Mouse (Mus musculus) heart, embryonic 12.5 days (tissue): Measurements from ENCODE around the gene Pogz. TPM values are rescaled to one million over a fixed set of nuclear protein-coding genes. Genes with fewer than 3 reads are reported as not detected.
"Not testable (repeated sequence)": the region's sequence is repeated elsewhere in the genome, so short reads cannot be mapped to it uniquely, and the experiment has no call there.

Experiments used
- ATAC-seq: fragments of 200-750 bp; cut with Nextera tagmentation; 2 replicates; pipeline ENCODE4 v1.8.0; 2017; ENCODE audit warnings: moderate TSS enrichment, moderate library complexity; ENCODE audit not compliant: insufficient number of reproducible peaks, low FRiP score
- H3K27ac ChIP-seq: fragments of 300-500 bp; sonication (generic); 2 replicates; pipeline ENCODE4 v1.5.1; 2016; ENCODE audit warnings: mild to moderate bottlenecking, moderate library complexity; ENCODE audit not compliant: poor library complexity, severe bottlenecking
- H3K27me3 ChIP-seq: fragments of 300-500 bp; sonication (generic); replicated peaks from 2 replicates; pipeline ENCODE4 v1.6.1; 2016; ENCODE audit warnings: mild to moderate bottlenecking, moderate library complexity
- H3K36me3 ChIP-seq: fragments of 300-500 bp; sonication (generic); 2 replicates; pipeline ENCODE4 v1.6.1; 2016; ENCODE audit warnings: mild to moderate bottlenecking, moderate library complexity
- H3K4me1 ChIP-seq: fragments of 300-500 bp; sonication (generic); replicated peaks from 2 replicates; pipeline ENCODE4 v1.6.1; 2016; ENCODE audit warnings: mild to moderate bottlenecking
- H3K4me2 ChIP-seq: fragments of 300-500 bp; sonication (generic); 2 replicates; pipeline ENCODE4 v1.6.1; 2016; ENCODE audit warnings: mild to moderate bottlenecking, moderate library complexity
- H3K4me3 ChIP-seq: fragments of 300-500 bp; sonication (generic); 2 replicates; pipeline ENCODE4 v1.5.1; 2016; ENCODE audit warnings: mild to moderate bottlenecking
- H3K9ac ChIP-seq: fragments of 300-500 bp; sonication (generic); 2 replicates; pipeline ENCODE4 v1.6.1; 2016; ENCODE audit warnings: mild to moderate bottlenecking, moderate library complexity
- H3K9me3 ChIP-seq: fragments of 300-500 bp; sonication (generic); replicated peaks from 2 replicates; pipeline ENCODE4 v1.6.1; 2016; ENCODE audit warnings: mild to moderate bottlenecking, moderate library complexity
- WGBS: fragments of 180-500 bp; shearing (Covaris S2); methylation state at CpG from one replicate; pipeline ENCODE4 v1.1.7; 2016; 5-methylcytosine and 5-hydroxymethylcytosine counted together
- polyA plus RNA-seq: library from polyadenylated mRNA; unstranded; fragments of >200 nt; fragmentation: Nextera tagmentation; extraction: Ambion mirVana; gene quantifications from 2 replicates; pipeline ENCODE4 v1.2.1, GENCODE M21; 2016

Gene Pogz
- polyA plus RNA-seq, 1 experiment from 2014 or later, result 12.8 TPM

DNA sequence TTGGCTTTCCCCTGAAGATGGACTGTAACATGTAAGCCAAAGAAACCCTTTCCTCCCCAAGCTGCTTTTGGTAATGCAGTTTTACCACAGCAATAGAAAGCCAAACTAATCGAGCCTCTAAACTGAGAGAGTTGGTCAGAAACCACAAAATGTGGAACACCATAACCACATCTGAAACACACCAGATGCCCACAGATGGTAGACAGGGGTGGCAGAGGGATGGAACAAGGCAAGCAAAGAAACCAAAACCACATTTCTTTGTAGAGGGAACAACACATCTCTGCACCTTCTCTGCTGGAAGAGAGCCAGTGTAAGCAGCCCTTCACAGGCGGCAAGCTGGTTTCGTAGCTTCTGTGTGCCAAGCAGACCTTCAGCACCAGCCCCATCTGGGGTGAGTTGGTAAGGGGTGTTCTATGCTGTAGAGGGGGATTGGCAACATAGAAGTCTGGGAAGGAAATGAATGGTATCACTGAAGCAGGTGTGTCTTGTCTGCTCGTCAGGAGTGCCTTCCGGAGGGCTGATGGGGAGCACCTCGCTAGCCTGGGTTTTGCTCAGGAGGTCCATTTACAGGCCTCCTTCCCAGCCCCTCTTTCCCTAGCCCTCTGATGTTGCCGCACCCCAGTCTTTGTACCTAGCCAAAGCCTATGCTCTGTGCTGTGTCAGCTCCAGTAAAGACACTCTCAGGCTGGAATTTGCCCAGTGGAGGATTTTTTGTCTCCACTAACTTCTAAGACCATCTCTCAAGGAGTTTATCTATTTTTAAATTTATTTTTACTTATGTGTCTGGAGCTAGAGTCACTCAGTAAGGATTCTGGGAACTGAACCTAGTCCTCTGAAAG lies 78.8 kb downstream of the Pogz start:
- 0 out of 2 replicates have a peak, but pooled peaks cover 4% of the 10 kb centered on the region for H3K4me1 ChIP-seq
- no peak overlapping the region for H3K9ac ChIP-seq
- no peak overlapping the region for H3K4me3 ChIP-seq
- no peak overlapping the region for H3K4me2 ChIP-seq
- no peak for ATAC-seq
- H3K27ac ChIP-seq, result no peak overlapping the region
- 81% methylated on average over 7 of the region's 7 CpGs for whole genome bisulfite sequencing
- H3K9me3 ChIP-seq, result no peaks in the 10 kb centered on the region
- H3K27me3 ChIP-seq, result no peaks in the 10 kb centered on the region
- H3K36me3 ChIP-seq, result no peaks in the 10 kb centered on the region

DNA sequence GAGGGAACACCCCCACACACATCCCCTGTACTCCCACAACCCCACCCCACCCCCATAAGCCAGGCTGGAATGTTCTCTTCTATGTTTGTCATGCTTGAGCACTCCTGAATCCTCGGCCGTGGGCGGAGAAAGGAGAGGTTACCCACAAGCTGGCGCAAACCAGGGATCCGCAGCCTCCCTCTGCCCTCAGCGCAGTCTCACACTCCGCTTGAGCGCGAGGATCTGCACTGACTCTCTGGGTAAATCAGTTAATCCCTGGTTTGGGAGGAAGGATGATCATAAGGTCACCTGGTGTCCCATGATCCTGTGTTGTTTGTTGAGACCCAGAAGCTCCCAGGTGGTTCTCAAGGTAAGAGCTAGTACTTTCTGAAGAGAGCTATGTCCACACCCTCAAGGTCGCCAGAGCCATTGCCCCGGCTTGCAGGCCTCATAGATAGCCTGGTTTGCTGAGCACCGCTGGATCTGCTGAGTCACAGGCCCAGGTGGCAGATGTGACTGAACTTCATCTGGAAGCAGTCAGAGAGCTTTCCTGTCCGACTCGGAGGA lies 80.5 kb downstream of the Pogz start:
- Histone ChIP-seq H3K27me3 (no peaks in the 10 kb centered on the region), H3K9me3 (no peaks in the 10 kb centered on the region), H3K4me3 (no peak overlapping the region), H3K9ac (no peak overlapping the region), H3K4me2 (no peak overlapping the region), H3K4me1 (0 out of 2 replicates have a peak, but pooled peaks cover 4% of the 10 kb centered on the region), H3K27ac (no peak overlapping the region), H3K36me3 (no peaks in the 10 kb centered on the region)
- 54% methylated on average over 14 of the region's 14 CpGs for WGBS
- peak; percentile 57; the same call in 1 of the 2 replicates for ATAC-seq

DNA sequence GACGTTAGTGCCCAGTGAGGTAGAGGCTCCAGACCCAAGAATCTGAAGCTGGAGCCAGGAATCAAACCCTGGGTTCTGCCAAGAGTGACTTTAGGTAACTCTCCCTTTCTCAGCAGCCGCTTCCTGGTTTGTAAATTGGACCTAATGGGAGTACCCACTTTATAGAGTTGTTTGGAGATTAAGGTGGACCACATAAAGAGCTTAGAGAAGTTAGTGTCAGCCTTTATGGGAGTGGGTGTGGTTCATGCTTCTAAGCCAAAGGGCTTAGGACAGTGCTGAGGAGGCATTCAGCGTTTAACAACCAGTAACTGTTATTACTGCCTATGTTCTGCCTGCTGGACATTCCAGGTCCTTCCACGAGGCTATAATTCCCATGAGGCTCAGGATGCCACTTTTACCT lies 81.5 kb downstream of the Pogz start:
- WGBS, result 80% methylated on average over 4 of the region's 4 CpGs
- Histone ChIP-seq H3K27me3 (no peaks in the 10 kb centered on the region), H3K9me3 (no peaks in the 10 kb centered on the region), H3K4me2 (no peak overlapping the region), H3K9ac (no peak overlapping the region), H3K27ac (no peak overlapping the region), H3K4me1 (0 out of 2 replicates have a peak, but pooled peaks cover 4% of the 10 kb centered on the region), H3K4me3 (no peak overlapping the region), H3K36me3 (no peaks in the 10 kb centered on the region)
- no peak for ATAC-seq

DNA sequence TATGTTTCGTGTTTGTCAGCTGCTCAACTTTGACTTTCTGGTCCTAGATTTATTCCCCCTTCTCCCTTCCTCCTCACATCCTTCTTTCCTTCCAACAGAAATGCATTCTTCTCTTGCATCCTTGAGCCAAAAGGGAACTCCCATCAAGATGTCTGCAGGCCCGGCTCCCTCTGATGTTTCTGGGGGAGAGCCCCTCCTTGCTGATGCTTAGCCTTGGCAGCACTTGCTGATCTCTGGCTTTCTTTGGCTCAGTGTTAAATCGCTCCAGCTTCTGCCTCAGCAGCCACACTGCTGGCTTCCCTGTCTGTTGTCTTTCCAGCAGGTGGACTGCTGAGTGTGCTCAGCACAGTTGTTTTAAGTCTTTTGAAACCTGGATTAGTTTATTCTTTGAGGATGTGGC lies 83.7 kb downstream of the Pogz start:
- H3K27ac ChIP-seq, result no peak overlapping the region
- no peaks in the 10 kb centered on the region for H3K27me3 ChIP-seq

DNA sequence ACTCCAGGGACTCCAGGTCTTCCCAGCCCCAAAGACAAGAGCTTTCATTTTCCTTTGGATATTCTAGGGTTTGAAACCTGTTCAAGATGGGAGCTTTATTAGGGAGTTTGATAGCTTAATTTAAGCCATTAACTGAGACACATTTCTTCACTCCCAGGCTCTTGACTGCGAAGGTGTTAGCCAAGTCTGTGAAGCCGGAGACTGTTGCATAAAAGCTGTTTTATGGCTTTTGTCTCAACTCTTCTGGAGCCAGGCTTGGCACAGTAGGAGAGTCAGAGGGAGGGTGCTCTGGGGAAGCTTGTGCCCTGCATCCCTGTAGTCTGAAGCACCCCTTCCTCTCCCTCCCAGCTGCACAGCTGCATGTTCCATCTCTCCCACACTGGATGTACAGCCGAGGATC lies 85.0 kb downstream of the Pogz start:
- Histone ChIP-seq H3K4me3 (no peak overlapping the region), H3K4me1 (peaks cover 8% of the 10 kb centered on the region), H3K36me3 (no peaks in the 10 kb centered on the region), H3K9ac (no peak overlapping the region), H3K27me3 (no peaks in the 10 kb centered on the region), H3K9me3 (no peaks in the 10 kb centered on the region), H3K27ac (no peak overlapping the region), H3K4me2 (no peak overlapping the region)
- 63% methylated on average over 3 of the region's 3 CpGs for WGBS
- ATAC-seq, result no peak

More for the DNA sequence above, 83.7 kb downstream of the Pogz start:
- no peak overlapping the region for H3K4me3 ChIP-seq
- H3K9ac ChIP-seq, result no peak overlapping the region
- no peaks in the 10 kb centered on the region for H3K36me3 ChIP-seq
- ATAC-seq, result no peak
- no peaks in the 10 kb centered on the region for H3K9me3 ChIP-seq
- no peak overlapping the region for H3K4me2 ChIP-seq
- H3K4me1 ChIP-seq, result peaks cover 5% of the 10 kb centered on the region
- WGBS, result 49% methylated on average over 3 of the region's 3 CpGs

DNA sequence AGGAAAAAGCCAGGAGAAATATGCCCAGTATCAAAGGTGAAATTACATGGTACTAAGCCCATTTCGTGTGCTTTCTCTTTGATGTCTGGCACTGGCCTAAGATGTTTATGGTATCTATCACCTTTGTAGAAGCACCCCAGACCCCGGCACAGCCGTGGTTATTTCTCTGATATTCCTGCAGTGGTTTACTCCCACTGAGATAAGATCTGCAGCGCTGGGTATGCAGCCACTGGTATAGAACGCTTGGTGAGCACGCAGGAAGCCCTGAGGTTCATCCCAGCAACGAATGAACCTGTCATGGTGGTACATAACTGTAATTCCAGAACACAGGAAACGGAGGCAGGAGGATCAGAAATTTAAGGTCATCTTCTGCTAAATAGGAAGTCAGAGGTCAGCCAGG lies 87.3 kb downstream of the Pogz start:
- no peak for ATAC-seq
- WGBS, result 59% methylated on average over 8 of the region's 8 CpGs
- Histone ChIP-seq H3K4me1 (peaks cover 4% of the 10 kb centered on the region), H3K9ac (no peak overlapping the region), H3K27me3 (no peaks in the 10 kb centered on the region), H3K9me3 (no peaks in the 10 kb centered on the region), H3K4me3 (no peak overlapping the region), H3K4me2 (no peak overlapping the region), H3K36me3 (no peaks in the 10 kb centered on the region), H3K27ac (no peak overlapping the region)

DNA sequence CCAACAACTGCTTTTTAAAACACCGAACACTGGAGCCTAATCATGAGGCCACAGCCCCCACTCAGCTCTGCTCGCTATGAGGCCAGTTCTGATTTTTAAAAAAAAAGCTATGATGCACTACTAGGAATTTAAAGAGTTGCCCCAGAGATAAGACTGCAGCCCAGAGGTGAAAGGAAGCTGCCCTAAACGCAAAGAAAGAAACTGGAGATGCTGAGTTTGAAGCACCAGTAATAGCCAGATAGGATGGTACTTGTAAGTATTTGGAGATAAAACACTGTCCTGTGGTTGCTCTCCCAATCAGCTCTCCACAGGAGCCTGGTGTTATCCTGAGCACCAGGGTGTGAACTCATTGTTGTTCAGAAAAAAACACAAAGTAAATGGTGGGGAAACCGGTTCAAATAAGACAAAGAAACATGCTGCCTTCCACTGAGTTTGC lies 89.0 kb downstream of the Pogz start:
- peak; percentile 66 for ATAC-seq
- not testable (repeated sequence) for H3K9ac ChIP-seq, H3K27me3 ChIP-seq, H3K36me3 ChIP-seq, H3K4me3 ChIP-seq, H3K27ac ChIP-seq, H3K4me2 ChIP-seq, H3K9me3 ChIP-seq
- peaks cover 12% of the 10 kb centered on the region for H3K4me1 ChIP-seq
- 17% methylated on average over 4 of the region's 4 CpGs for WGBS

DNA sequence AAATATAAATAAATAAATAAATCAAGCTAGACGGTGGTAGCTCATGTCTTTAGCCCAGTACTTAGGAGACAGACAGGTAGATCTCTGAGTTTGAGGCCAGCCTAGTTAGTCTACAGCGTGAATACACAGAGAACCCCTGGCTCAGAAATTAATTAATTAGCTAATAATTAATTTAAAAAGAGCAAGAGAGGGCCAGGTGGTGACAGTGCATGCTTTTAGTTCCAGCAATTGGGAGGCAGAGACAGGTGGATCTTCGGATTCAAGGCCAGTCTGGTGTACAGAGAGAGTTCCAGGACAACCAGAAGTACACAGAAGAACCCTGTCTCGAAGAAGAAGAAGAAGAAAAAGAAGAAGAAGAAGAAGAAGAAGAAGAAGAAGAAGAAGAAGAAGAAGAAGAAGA lies 91.6 kb downstream of the Pogz start:
- H3K4me1 ChIP-seq, result peaks cover 30% of the 10 kb centered on the region
- not testable (repeated sequence) for H3K4me2 ChIP-seq, H3K9me3 ChIP-seq, H3K27ac ChIP-seq, H3K27me3 ChIP-seq, H3K36me3 ChIP-seq, H3K9ac ChIP-seq, H3K4me3 ChIP-seq, ATAC-seq
- 92% methylated on average over 4 of the region's 4 CpGs for WGBS

DNA sequence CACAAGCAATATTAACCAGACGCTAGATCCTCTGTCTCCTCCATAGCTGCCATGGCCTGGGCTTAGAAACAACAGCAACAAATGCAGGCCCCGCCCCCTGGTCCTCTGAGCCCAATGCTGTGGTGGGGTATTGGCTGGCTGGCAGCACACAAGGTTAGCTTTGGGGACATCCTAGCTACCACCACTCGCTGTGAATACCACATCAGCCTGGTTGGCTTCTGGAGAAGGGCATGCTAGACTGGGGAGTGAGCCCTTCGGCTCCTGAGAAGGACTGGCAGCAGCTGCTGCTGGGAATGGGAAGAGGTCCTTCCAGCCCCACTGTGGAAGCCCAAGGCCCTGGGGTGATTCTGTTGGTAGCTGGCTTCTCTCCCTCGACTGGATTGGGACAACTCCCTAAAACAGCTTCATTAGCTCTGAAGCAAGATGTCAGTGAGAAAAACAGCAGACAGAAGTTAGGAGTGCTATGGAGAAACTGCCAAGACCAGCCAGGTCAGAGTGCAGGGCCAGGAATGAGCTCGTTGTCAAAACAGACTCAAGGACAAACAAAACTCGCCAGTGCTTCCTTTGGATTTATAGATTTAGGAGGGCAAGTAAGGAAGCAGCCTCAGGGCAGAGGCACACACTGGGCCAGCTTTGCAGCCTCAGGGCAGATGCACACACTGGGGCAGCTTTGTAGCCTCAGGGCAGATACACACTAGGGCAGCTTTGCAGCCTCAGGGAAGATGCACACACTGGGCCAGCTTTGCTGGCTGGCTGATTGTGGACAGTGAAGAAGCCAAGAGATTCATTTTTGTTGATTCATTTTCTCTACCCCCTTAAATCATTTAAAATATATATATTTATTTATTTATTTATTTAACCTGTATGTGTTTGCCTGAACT lies 93.3 kb downstream of the Pogz start:
- not testable (repeated sequence) for H3K4me2 ChIP-seq, H3K27me3 ChIP-seq, ATAC-seq, H3K9me3 ChIP-seq, H3K36me3 ChIP-seq, H3K4me3 ChIP-seq, H3K9ac ChIP-seq, H3K27ac ChIP-seq
- H3K4me1 ChIP-seq, result peaks cover 32% of the 10 kb centered on the region
- 42% methylated on average over 7 of the region's 7 CpGs for WGBS

DNA sequence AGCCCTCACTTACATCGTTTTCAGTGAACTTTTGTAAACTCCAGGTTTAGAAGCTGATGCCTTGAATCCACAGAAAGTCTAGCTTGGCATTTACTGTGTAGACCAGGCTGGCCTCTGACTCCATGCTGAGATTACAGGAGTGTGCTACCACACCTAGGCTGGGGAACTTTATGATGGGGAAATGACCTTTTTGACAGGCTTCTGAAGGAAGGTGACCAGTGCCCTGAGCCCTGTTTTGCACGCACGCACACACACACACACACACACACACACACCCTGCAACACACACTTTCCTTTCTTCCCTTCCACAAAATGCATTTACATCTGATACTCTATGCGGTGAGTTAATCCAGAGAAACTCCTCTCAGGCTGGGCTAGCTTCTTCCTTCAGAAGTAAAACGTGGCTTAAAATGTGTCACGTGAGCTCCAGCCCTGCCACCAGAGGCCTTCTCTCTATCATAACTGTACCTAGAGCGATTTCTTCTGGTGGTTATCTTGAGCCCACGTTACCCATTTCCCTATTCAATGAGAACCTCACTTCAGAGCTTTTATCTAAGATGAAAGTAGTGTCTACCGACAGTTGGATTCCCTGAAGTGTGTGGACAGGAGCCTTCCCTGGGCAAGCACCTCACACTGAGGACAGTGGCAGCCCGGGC lies 94.2 kb downstream of the Pogz start:
- not testable (repeated sequence) for H3K4me3 ChIP-seq, H3K27ac ChIP-seq, ATAC-seq, H3K27me3 ChIP-seq, H3K36me3 ChIP-seq, H3K4me2 ChIP-seq, H3K9me3 ChIP-seq, H3K9ac ChIP-seq
- peaks cover 28% of the 10 kb centered on the region for H3K4me1 ChIP-seq
- WGBS, result 59% methylated on average over 10 of the region's 10 CpGs
